Mouse (Mus musculus) liver, adult 2 months (tissue): ENCODE data around the gene Adk.

ENCODE experiments used
- CTCF ChIP-seq: fragments of 200-500 bp; IDR thresholded peaks from 2 replicates; pipeline ENCODE4 v1.5.1; 2011; ENCODE audit warnings: low read depth, low read length, control low read depth
- POLR2A ChIP-seq: fragments of 200-500 bp; IDR thresholded peaks from 2 replicates; pipeline ENCODE4 v1.6.1; 2011; ENCODE audit warnings: low read length, control low read depth; ENCODE audit not compliant: insufficient read depth; ENCODE audit errors: extremely low read depth

GRCm38 (mm10) chr14:21058972-21059371 is 6.6 kb downstream of the Adk start:
- no peak for TF ChIP-seq POLR2A
- TF ChIP-seq CTCF, result no peak
